Mouse (Mus musculus) leukemia stem cell, adult 10-12 weeks (primary cell): ENCODE data around the gene Vsx1. TPM values are rescaled to one million over a fixed set of nuclear protein-coding genes. Genes with fewer than 3 reads are reported as not detected.

Experiments
- polyA plus RNA-seq: library from polyadenylated mRNA; stranded (reverse); fragments of >175 nt; gene quantifications from 2 replicates; pipeline ENCODE4 v1.2.3, GENCODE M21; 2012; ENCODE audit warnings: low replicate concordance

The Vsx1 gene
- polyA plus RNA-seq, result 0.05 TPM in 1 of 2 replicates, not detected in the other

GRCm38 (mm10) chr2:150689223-150689800 is at the start of gene Vsx1:
Gene Vsx1, minus strand, starts transcription at chr2:150689360.

GRCm38 (mm10) chr2:150667820-150668766 is 21.1 kb downstream of the Vsx1 start, which contains the start of gene Acss1:
Gene Acss1, minus strand, starts transcription at chr2:150668500.

Other genes starting within 250 kb of the Vsx1 start
- gene Zfp442, start 237.9 kb downstream of the Vsx1 start, polyA plus RNA-seq, result 0.06 TPM in 1 of 2 replicates, not detected in the other
- gene Zfp345, start 204.3 kb downstream of the Vsx1 start, polyA plus RNA-seq, result not detected in 2 replicates
- not detected in 2 replicates for gene Cst7, start 118.9 kb downstream of the Vsx1 start, polyA plus RNA-seq
- gene Apmap, start 80.8 kb downstream of the Vsx1 start, polyA plus RNA-seq, result 57.0 and 144 TPM in 2 replicates
- 56.2 and 58.0 TPM in 2 replicates for gene Acss1, start 20.9 kb downstream of the Vsx1 start, polyA plus RNA-seq
- 24.3 and 33.9 TPM in 2 replicates for gene Entpd6, start 59.7 kb upstream of the Vsx1 start, polyA plus RNA-seq
- 5.7 and 15.1 TPM in 2 replicates for gene Pygb, start 97.4 kb upstream of the Vsx1 start, polyA plus RNA-seq
- 29.6 and 48.1 TPM in 2 replicates for gene Abhd12, start 215.4 kb upstream of the Vsx1 start, polyA plus RNA-seq
- 3.6 and 7.5 TPM in 2 replicates for gene Gins1, start 216.0 kb upstream of the Vsx1 start, polyA plus RNA-seq